Mouse (Mus musculus) layer of hippocampus, adult 18-20 months (tissue): Measurements from ENCODE around the gene Ddx11. TPM values are rescaled to one million over a fixed set of nuclear protein-coding genes. Genes with fewer than 3 reads are reported as not detected.
A peak's percentile ranks its signal among the peaks of the same experiment; 100 is the strongest.
"Not testable (repeated sequence)": the region's sequence is repeated elsewhere in the genome, so short reads cannot be mapped to it uniquely, and the experiment has no call there.

Experiments
- DNase-seq, 2 experiments: peaks; one replicate each; pipeline ENCODE4 v3.0.0; 2022; ENCODE audit warnings: low spot score in 2 of 2
- total RNA-seq, 2 experiments: library from RNA; stranded (reverse); gene quantifications; 2 replicates each; pipeline ENCODE4 v1.2.3; 2021

The Ddx11 gene
- total RNA-seq, 2 experiments from 2014 or later: 1.2 to 1.5 TPM

GRCm38 (mm10) chr17:66111402-66111959, 11.8 kb upstream of the Ddx11 start, which contains the start of gene Washc1:
TSS of gene Washc1 (plus strand) at chr17:66111545.
- peak; percentile 82 to 90 for DNase-seq

GRCm38 (mm10) chr17:66112166-66112565, 11.2 kb upstream of the Ddx11 start:
- no peak for DNase-seq

GRCm38 (mm10) chr17:66118991-66119390, 4.3 kb upstream of the Ddx11 start:
- DNase-seq: no peak

- DNase-seq: no peak
These were observed 2.6 kb upstream of the Ddx11 start for GRCm38 (mm10) chr17:66120701-66121100.

GRCm38 (mm10) chr17:66123816-66124610, 693 bp downstream of the Ddx11 start:
- DNase-seq: no peak

GRCm38 (mm10) chr17:66125211-66125610, 1.9 kb downstream of the Ddx11 start:
- DNase-seq: no peak

- DNase-seq: no peak
These were observed 7.1 kb downstream of the Ddx11 start for GRCm38 (mm10) chr17:66130371-66130770.

GRCm38 (mm10) chr17:66131212-66131611, 7.9 kb downstream of the Ddx11 start:
- DNase-seq: no peak

GRCm38 (mm10) chr17:66152706-66153662, 29.7 kb downstream of the Ddx11 start:
- not testable (repeated sequence) for DNase-seq

- DNase-seq: not testable (repeated sequence)
These were observed 30.6 kb downstream of the Ddx11 start for GRCm38 (mm10) chr17:66153735-66154423.

GRCm38 (mm10) chr17:66154876-66155275, 31.6 kb downstream of the Ddx11 start:
- no peak for DNase-seq

- DNase-seq: no peak
These were observed 35.0 kb downstream of the Ddx11 start for GRCm38 (mm10) chr17:66158271-66158670.

GRCm38 (mm10) chr17:66167141-66167540, 43.8 kb downstream of the Ddx11 start:
- DNase-seq: not testable (repeated sequence)

GRCm38 (mm10) chr17:66170971-66171370, 47.7 kb downstream of the Ddx11 start:
- not testable (repeated sequence) for DNase-seq

GRCm38 (mm10) chr17:66190577-66190976, 67.3 kb downstream of the Ddx11 start:
- DNase-seq: no peak

- no peak for DNase-seq
These were observed 73.7 kb downstream of the Ddx11 start for GRCm38 (mm10) chr17:66197041-66197440.

Other genes with a start within 250 kb of the Ddx11 start
- 10 to 100 TPM; 67.1 to 67.7 TPM for gene Ralbp1, start 237.7 kb upstream of the Ddx11 start, total RNA-seq
- gene Twsg1, start 172.3 kb upstream of the Ddx11 start, total RNA-seq: 10 to 100 TPM; 27.1 to 27.6 TPM
- 100 to 1,000 TPM; 272 to 293 TPM for gene Ankrd12, start 46.4 kb upstream of the Ddx11 start, total RNA-seq
- 100 to 1,000 TPM; 246 to 250 TPM for gene Ndufv2, start 22.0 kb upstream of the Ddx11 start, total RNA-seq
- 10 to 100 TPM; 44.8 to 46.5 TPM for gene Washc1, start 12.0 kb upstream of the Ddx11 start, total RNA-seq